Mouse (Mus musculus) yolk sac, embryonic 10.5 days (tissue): ENCODE results near the gene Txk.

Experiments used
- DNase-seq: peaks from one replicate; pipeline ENCODE4 v3.0.0-alpha.2; 2017; ENCODE audit warnings: low spot score

The Txk gene

DNA sequence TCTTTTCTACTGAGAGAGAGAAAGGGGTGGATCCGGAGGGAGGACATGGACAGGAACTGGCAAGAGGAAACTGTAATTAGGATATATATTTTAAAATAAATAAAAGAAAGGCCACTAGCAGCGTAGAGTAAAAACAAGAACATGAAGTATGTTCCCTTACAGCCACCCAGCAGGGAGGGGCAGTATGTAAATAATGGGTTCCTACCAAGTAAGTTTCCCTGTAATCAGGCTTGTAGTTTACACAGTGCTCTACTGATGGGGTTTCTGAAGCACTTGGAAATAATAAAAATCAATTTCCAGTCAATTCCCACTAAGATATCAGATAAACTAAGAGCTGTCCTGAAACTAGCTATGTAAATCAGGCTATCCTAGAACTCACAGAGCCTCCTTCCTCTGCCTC lies 57.9 kb downstream of the Txk start:
- no peak for DNase-seq

- DNase-seq = no peak
Observed at GRCm38 (mm10) chr5:72690516-72690915, 62.1 kb downstream of the Txk start.

DNA sequence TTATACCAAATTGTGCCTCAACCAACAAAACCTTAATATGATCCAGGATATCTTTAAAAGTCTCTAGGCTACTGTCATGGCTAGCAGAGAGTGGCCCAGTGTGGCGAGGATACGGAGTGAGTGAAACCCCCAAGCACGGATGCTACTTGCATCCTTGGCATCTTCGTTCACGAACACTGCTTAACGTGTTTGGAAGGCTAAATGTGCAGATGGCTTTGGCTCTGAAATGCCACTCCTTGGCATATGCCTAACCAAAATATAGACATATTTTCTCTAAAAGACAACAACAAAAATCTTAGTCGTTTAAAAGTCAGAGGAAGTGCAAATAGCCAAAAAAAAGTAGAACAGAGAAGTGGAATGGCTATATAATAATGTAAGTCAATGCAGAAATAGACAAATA lies 63.0 kb downstream of the Txk start:
- DNase-seq = no peak

DNA sequence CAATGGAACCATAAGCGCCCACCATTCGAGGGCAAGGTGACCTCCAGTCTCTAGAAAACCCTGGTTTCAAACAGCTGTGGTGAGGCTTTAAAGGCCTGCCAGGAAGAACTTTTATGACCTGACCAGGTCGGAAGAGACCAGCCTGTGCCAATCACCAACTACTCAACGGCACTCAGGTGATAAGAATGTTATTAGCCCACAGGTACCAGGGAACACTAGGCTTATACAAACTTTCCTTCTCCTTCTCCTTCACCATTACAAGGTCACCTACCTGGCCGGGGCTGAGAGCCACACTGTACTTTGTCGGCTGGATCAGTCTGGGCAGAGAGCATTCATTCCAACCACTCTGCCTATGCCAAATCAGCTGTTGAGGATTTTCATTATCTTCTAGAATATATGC lies 71.1 kb downstream of the Txk start:
- DNase-seq = no peak

DNA sequence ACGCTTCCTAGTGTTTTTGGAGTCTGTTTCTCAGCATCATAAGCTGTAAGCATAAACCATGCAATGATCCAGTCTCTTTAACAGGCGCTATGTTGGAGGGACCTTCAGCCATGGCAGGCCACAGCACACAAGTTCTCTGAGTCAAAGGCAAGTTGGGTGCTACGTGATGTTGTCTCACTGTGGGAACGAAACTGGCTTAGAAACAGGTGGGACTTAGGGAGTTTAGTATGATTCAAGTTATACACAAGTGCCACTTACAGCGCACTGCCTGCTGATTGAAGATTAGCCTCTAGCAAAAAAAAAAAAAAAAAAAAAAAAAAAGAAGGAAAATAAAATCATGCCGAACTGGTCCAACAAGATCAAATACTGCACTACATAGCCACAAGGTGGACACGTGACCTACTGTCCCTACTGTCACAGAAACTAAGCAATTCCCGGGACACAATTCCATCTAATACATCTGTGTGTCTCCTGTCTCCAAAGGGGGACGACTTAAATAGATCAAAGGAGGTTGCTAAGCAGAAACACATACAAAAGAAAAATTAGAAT lies 77.5 kb downstream of the Txk start:
- DNase-seq = no peak

DNA sequence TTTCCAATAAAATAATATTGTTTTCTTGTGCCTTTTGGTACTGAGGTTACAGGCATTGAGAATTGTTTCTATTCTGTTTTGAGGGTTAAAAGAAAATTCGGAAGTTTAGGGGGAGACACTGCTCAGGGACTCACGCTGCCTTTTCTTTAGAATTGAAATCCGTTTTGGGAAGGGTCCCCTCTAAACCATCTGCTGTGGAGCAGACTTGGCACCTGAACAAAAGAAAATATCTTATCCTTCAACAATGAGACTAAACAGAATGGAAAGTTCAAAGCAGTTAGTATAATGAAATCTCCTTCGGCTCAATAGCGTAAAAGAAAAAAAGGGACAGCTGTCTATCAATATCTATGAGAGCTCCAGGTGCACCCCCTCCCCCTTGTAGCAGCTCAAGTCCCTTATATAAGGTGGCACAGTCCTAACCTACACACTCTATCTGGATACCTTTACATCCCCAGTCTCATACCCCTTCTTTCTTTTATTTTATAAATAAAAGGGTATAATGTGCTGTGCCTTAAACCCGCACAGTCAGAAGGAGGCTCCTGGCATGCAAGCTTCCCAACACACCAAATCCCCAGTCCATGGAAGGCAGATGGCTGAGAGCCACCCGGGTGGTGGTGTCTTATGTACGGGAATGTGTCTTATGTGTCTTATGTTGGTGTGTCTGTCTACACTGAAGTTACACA lies 81.4 kb downstream of the Txk start:
- DNase-seq = no peak

DNA sequence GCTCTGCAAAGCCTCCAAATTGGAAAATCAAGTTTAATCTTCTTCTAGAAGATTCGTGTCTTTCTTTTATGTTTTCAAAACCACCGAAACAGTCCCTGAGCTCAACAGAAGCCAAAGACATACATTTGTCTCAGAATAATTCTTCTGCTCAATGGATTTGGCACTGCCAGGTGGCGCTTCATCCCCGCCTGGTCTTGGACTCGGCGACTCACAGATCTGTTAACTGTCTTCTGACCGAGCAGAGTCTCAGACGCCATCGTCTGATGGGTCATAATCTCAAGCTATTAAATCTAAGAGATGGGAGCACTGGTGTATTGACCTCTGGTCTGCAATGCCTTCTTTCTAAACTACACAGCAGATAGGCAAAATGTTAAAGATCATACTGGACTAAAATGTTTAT lies 84.2 kb downstream of the Txk start:
- no peak for DNase-seq

GRCm38 (mm10) chr5:72666428-72666827 lies 86.1 kb downstream of the Txk start:
- no peak for DNase-seq

DNA sequence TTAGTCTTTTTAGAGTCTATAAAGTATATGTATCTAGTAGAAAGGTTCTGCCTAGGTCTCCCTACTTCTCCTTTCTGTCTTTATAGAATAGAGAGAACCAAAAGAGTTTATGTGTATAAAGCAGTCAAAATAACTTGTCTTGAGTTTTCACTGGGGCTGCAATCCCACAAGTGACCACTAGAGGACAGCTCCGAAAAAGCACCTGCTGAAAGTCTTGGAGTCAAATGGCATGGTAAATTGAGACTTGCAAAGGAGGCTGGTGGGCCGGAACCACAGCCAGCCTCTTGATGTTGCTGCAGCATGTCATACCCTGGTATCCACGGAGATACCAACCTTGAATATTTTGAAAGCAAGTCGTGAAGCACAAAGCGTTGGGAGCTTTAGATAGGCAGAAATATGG lies 87.3 kb downstream of the Txk start:
- DNase-seq = peak; percentile 65

DNA sequence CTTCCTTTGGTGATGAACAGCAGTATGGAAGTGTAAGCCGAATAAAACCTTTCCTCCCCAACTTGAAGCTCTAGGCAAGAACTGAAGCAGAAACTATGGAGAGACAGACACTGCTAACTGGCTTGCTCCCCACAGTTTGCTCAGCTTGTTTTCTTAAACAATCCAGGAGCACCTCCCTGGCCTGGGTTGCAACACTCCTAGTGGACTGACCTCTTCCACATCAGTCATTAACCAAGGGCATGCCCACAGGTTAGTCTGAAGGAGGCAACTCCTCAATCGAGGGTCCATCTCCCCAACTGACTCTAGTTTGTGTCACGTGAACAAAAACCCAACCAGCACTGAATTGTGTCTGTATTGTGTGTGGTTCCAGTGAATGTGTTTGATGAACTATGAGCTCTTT lies 87.7 kb downstream of the Txk start:
- peak; percentile 81 for DNase-seq

DNA sequence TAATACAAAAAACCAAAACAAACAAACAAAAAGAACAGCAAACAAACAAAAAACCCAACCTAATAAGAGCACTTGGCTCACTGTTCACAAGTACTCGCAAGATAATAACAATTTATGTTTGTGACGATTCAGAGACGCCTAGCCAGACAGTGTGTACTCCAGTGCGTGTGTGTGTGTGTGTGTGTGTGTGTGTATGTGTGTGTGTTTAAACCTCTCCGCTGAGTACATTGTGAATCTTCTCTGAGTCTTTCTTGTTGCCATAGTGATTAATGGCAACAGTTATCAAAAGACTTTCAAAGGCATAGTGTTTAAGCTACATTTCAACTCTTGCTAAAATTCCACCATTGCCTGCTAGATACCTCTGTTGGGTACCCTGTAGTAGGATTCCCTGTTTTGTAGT lies 88.5 kb downstream of the Txk start:
- no peak for DNase-seq

DNA sequence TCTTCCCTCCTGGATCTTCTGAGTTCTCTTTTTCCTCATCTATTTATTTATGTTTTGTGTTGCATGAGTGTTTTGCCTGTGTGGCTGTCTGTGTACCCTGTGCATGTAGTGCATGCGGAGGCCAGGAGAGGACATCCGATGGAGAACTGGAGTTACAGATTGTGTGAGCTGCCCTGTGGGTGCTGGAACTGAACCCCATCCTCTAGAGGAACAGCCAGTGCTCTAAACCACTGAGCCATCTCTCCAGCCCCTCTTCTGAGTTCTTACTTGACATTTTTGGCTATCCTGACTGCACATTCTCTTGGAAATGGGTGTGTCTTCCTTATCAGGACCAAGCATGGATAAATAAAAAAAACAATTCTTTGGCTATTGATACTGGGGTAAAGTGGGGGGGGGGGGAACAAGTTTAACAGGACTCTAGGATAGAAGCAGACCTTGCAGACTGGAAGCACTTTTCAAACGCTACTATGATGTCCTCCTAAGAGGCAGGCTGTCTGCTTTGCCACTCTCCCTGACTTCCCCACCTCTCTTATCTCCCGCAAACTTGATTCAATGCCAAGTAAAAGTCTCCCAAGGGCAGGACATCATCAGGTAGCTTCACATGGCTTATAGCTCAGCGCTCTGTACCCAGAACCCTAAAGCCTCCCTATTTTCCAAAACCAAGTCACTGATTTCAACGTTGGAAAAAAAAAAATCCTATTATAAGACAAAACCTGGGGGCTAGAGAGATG lies 91.4 kb downstream of the Txk start:
- DNase-seq = no peak

GRCm38 (mm10) chr5:72658375-72658774 lies 94.2 kb downstream of the Txk start:
- DNase-seq = no peak

DNA sequence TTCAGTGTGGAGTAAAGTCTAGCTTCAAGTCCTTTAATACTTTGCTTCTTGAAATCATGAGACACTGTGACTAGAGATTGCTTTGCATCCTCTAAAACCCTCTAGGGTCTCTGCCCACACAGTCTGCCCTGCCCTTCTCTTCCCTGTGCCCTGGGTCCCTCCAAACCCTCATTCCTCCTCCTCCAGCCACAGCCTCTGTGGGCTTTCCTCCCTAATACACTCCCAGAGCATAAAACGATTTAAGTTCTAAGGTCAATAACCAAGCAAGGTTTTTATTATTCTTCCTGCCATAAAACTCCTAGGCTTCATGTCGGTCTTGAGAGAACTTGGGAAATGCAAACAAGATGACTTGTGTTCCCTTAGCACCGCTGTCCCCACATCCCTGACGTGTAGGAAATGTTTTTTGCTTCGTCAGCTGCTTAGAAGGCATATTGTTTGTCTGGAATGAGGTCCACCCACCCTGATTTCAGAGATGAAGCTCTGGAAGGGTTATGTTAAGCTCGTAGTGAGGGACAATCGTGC lies 96.2 kb downstream of the Txk start:
- peak; percentile 45 for DNase-seq

GRCm38 (mm10) chr5:72653068-72653674 lies 99.4 kb downstream of the Txk start:
- peak; percentile 68 for DNase-seq

DNA sequence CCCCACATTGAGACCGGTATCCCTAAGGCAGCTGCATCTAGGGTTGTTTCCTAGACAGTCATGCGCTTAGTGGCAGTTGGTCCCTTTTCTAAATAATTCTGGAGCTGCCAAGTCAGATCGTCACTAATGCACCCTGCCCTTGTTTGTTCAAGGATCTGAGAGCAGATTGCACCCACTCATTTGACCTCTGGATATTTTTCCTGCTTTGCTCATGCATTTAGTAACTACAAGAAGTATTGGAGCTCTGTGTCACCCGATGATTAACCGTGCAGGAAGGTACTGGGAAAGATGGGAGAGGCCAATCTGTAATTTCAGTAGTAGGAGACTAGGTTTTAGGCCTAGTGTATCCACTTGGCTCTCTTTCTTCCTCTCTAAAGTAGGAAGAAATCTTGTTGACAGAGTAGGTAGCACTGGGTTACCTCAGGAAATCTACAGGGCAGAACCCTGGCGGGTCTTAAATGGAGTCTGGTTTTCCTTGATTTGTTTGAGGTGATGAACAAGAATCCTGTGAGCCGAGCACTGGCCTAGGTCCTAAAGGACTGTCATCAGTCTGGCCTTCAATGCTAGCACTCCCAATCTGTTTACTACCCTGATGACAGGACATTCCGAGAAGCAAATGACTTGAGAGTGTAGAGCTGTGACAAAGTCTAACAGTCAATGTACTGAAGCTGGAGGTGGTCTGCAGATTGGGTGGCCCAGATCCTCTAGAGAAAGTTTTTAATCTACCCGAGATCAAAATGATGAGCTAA lies 103.4 kb downstream of the Txk start:
- peak; percentile 47 for DNase-seq

- peak; percentile 53 for DNase-seq
Observed at GRCm38 (mm10) chr5:72647958-72648595, 104.5 kb downstream of the Txk start.

- peak; percentile 86 for DNase-seq
Observed at GRCm38 (mm10) chr5:72647418-72647907, 105.1 kb downstream of the Txk start, which contains the start of gene Nipal1. Gene Nipal1 (plus strand): TSS chr5:72647795.

DNA sequence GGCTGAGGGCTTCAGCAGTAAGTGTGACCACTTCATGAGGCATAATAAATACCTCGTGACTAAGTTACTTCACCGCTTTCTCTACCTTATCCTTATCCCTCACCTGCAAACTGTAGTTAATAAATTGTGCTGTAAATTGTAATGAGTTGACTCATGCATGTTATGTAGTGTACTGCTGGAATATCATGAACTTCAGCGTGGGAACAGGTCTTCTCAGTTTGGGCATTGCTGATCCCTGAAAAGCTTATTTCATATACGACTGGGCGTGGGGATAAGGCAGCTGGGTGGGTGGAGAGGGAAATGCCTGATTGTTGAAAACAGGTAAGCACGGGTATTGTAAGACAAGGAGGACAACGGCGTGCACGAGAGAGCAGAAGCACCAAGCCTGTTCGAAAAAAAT lies 105.6 kb downstream of the Txk start:
- no peak for DNase-seq

DNA sequence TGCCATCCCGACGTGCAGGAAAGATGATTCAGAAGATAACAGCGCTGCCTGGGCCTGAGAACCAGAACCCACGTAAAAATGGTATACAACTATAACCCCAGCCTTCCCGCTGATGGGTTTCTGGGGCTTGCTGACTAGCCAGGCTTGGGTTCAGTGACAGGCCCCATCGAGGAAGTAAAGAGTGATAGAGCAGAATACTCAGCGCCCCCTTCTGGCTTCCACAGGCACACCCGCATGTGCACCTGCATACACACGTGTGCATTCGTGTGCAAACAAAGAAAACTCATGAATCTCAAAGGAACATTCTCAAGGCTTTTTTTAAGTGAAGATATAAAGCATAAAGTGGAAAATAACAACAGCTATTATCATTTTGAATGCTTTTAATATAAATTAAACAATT lies 106.4 kb downstream of the Txk start:
- DNase-seq = no peak
